Mouse (Mus musculus): ENCODE results near the gene Cfap77.
A peak's percentile ranks its signal among the peaks of the same experiment; 100 is the strongest.
"Not testable (repeated sequence)": the region's sequence is repeated elsewhere in the genome, so short reads cannot be mapped to it uniquely, and the experiment has no call there.

Cfap77 gene

DNA sequence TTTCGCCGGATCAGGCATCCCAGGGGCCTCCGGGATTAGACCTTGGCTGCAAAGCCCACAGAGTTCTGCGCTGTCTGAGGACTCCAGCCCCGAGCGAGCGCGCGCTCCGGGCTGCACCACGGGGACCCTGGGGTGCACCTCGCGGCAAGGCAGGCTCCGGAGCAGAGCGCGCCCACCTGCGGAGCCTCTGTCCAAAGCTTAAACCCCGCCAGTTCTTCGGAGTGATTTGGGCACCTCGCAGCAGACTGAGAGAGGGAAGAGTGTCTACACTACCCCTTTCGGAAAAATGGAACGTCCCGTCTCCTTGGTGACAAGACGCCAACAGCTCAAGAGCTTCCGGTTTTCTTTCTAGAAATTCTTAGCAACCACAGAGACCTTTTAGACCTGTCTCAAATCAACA, at the start of gene Cfap77:
TSS of gene Cfap77 (minus strand) at position 76 of the 400 bp plus-strand sequence.
- peak; percentile 43 for DNase-seq

GRCm38 (mm10) chr2:29102416-29103377, 47.8 kb upstream of the Cfap77 start:
- DNase-seq: not testable (repeated sequence)

DNA sequence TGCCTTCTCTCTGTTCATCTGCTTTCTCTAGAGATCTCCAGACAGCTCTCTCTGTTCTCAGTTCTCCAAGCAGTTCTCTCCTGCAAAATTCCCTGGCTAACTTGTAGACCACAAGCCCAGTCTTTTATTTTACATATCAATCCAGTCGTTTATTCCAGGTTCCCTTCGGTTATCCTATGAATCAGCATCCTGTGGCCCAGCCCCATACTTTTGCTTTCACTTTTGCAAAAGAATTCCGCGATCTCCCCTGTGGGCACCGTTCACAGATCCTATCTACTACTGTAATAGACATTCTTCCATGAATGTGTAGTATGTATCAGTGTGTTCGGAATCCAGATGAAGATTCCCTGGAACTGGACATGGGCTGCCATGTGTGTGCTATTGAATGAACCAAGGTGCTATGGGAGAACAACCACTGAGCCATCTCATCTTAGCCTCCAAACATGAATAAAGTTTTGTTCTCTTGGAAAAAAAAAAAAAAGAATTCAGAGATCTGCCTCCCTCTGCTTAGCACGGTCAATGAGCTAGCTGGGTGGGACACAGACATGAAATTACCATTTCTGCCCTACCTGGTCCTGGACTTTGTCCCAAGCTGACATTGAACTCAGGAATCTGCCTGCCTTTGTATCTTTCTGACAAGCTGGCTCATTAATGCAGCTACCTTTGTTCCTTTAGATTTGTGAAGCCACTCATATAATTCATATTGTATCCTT, 46.1 kb upstream of the Cfap77 start:
- DNase-seq: no peak

DNA sequence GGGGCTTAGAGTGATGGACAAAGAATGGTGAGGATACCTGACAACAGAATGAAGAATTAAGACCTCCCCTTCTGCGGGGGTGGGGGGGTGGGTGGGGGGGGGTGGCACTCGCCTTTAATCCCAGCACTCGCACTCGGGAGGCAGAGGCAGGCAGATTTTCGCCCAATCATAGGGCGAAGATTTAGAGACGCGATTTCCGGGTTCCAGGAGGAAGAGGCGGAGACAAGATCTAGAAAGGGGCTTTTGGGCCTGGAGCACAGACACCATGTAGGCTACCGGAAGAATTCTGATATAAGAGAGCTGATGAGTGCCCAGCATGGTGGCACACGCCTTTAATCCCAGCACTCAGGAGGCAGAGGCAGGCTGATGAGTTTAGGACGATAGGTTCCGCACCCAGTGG, 44.8 kb upstream of the Cfap77 start:
- DNase-seq: no peak

DNA sequence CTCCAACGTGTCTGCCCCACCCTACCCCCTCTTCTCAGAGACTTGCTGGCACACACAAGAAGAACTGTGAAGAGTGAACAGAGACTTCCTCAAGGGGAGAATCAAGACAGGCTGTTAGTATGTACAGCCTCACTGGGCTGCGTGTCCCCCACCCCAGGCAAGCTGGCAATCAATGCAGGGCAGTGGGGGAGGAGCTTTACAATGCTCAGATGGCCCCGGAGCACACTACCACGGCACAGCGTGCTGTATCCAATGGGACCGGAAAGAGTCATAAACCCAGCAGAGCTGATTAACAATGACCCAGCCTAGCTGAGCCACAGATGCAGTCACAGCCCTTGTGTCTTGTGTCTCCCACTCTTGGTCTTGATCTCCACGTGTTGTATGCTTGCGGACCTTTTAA, 43.9 kb upstream of the Cfap77 start:
- no peak for DNase-seq

GRCm38 (mm10) chr2:29097955-29098354, 43.1 kb upstream of the Cfap77 start:
- DNase-seq: not testable (repeated sequence)

GRCm38 (mm10) chr2:29097465-29097864, 42.6 kb upstream of the Cfap77 start:
- no peak for DNase-seq

- no peak for DNase-seq
Measured at GRCm38 (mm10) chr2:29096751-29097150, 41.9 kb upstream of the Cfap77 start.

DNA sequence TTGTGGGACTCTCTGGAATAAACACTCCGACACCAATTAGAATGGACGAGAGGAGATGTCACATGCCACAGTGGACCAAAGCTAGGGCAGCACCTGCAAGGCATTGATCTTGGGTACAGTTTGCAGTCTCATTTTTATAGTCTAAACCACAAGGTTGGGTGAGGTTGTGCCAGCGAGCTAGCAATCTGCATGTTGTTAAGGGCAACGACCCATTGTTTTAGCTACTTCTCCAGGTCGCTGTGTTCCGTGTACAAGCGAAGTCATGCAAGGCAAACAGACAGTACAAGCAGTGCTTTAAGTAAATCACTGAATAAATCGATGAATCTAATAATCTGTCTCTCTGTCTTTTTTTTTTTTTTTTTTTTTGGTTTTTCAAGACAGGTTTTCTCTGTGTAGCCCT, 40.8 kb upstream of the Cfap77 start:
- DNase-seq: no peak

- DNase-seq: not testable (repeated sequence)
Measured at GRCm38 (mm10) chr2:29089276-29089675, 34.4 kb upstream of the Cfap77 start.

DNA sequence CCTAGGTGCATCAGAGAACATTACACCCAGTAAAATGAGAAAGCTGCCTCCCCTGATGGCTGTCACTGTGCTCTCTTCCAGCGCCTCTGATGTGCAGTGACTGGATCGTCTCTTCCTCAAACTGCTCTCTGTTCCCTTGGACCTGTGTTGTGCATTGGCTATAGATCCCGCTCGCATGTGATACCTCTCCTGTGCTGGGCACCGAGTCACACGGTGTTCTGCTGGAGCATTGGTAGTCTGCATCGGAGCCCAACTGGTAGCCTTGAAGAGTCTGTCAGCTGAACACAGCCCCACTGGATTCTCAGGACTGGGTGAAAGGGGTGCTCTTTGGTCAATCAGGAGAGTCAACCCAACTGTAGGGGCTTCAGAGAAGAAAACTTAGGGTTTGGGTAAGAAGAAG, 31.2 kb upstream of the Cfap77 start:
- no peak for DNase-seq

DNA sequence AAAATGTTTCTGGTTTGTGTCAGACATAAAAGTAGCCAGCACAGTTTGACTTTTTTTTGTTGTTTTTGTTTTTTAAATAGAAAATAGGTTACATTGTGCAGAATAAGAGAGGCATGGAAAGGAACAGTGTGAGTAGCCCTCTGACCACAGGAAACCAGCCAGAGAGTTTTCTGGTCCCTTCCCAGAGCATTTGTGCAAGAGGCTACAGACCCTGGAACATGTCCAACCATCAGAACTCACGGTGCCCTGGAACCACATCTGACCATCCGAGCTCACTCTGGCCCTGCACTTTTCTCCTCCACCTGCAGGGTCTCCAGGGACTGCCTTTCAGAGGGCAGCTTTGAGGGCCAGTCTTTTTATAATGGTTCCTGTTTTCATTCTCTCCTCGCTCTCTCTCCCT, 27.1 kb upstream of the Cfap77 start:
- DNase-seq: peak; percentile 12

DNA sequence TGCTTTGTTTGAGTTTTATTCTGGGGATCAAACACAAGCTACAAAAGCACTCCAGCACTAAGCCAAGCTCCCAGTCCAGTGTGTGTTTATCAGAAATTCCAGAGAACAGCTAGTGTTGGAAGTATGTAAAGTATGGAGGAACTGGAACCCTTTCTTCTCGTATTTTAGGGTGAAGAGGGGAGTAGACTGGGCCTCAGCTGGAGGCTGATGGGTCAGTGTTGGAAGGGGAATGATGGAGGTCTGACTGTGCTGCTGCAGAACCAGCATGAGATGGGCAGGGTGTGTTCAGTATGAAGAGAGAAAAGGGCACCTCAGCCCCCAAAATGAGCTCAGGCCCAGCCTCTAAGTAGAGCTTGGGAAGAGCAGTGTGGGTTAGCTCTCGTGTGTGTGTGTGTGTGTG, 21.4 kb upstream of the Cfap77 start:
- DNase-seq: no peak

- DNase-seq: no peak
Measured at GRCm38 (mm10) chr2:29075331-29076070, 20.6 kb upstream of the Cfap77 start.

DNA sequence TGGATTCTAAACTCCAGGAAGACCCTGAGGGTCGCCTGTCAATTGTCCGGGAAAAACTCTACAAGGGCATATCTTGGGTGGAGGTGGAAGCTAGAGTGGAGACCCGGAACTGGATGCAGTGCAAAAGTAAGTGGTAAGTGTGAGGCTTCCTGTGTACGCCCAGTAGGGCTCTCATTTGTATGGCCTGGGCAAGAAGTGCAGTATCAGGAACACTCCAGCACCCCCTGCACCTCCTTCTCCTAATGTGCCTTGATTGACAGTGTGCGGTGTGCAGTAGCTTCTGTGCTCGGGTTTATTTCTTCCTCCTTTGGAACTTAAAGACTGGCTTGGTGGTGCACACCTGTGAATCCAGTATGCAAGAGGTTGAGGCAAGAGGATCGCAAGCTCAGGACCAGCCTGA, 19.8 kb upstream of the Cfap77 start:
- no peak for DNase-seq

- no peak for DNase-seq
Measured at GRCm38 (mm10) chr2:29066410-29066809, 11.5 kb upstream of the Cfap77 start.

GRCm38 (mm10) chr2:29065796-29066195, 10.9 kb upstream of the Cfap77 start:
- DNase-seq: no peak

GRCm38 (mm10) chr2:29060135-29060597, 5.3 kb upstream of the Cfap77 start, which contains the start of gene Ttf1:
Gene Ttf1, plus strand, starts transcription at chr2:29060262.
- DNase-seq: peak; percentile 94

- DNase-seq: no peak
Measured at GRCm38 (mm10) chr2:29054545-29054935, 326 bp downstream of the Cfap77 start.

DNA sequence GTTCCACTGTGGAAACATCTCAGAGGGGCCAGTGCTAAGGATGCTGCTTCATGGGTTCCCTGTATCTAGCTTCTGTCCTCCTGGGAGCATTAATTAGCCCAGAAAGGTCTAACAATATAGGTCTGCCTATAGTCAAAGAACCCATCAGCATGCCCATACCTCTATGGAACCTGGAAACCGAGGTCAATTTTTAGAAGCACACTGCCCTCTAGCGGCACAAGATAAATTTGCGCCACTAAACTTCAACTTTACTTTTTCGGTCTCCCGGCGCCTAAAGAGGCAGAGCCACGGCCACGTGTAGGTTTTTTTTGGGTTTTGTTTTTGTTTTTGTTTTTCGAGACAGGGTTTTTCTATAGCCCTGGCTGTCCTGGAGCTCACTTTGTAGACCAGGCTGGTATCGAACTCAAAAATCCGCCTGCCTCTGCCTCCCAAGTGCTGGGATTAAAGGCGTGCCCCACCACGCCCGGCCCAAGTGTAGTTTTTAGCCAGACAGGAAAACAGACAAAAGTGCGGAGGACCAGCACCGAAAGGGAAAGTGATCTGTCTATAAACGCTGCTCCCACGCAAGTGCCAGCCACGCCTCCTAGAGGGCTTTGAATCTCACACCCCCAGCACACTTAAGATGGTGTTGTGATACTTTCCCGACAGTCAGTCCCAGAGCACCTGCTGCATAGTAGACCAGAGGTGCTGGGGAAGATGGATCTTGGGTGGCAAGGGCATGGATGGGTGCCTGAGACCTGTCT, 893 bp downstream of the Cfap77 start:
- peak; percentile 49 for DNase-seq

- peak; percentile 27 for DNase-seq
Measured at GRCm38 (mm10) chr2:29052943-29053454, 1.9 kb downstream of the Cfap77 start.

GRCm38 (mm10) chr2:29051932-29052331, 2.9 kb downstream of the Cfap77 start:
- no peak for DNase-seq

Data from right cerebral cortex, adult 18-20 months (tissue).